Mouse (Mus musculus) lung, adult 2 months (tissue): ENCODE measurements around the gene Sash1. TPM values are rescaled to one million over a fixed set of nuclear protein-coding genes. Genes with fewer than 3 reads are reported as not detected.

Source experiments
- DNase-seq: peaks from one replicate; pipeline ENCODE4 v3.0.0; 2022
- H3K4me1 ChIP-seq: fragments of 200-500 bp; 2 replicates; pipeline ENCODE4 v1.6.1; 2011; ENCODE audit warnings: low read length; ENCODE audit not compliant: control insufficient read depth, insufficient read depth
- H3K4me3 ChIP-seq: fragments of 200-500 bp; replicated peaks from 2 replicates; pipeline ENCODE3; 2011; ENCODE audit warnings: low read depth, mild to moderate bottlenecking, control low read depth, low read length; ENCODE audit errors: extremely low read depth
- CTCF ChIP-seq: fragments of 200-500 bp; IDR thresholded peaks from 2 replicates; pipeline ENCODE4 v1.5.1; 2011; ENCODE audit warnings: mild to moderate bottlenecking, low read length, control low read depth; ENCODE audit not compliant: insufficient read depth
- POLR2A ChIP-seq: fragments of 200-500 bp; IDR thresholded peaks from 2 replicates; pipeline ENCODE4 v1.6.1; 2011; ENCODE audit warnings: low read depth, mild to moderate bottlenecking, control low read depth, low read length, borderline replicate concordance; ENCODE audit errors: extremely low read depth
- WGBS: fragments of 180-500 bp; shearing (Covaris S2); methylation state at CpG from one replicate; pipeline ENCODE4 v1.1.7; 2018; 5-methylcytosine and 5-hydroxymethylcytosine counted together
- polyA plus RNA-seq: library from polyadenylated mRNA; depleted of rRNA; stranded (reverse); fragments of >200 nt; gene quantifications from 2 replicates; pipeline ENCODE4 v1.2.3, GENCODE M21; 2012

The Sash1 gene
- polyA plus RNA-seq, 1 experiment = 34.9 TPM

- no peak for TF ChIP-seq POLR2A
- TF ChIP-seq CTCF = no peak
- no peak for DNase-seq
- Histone ChIP-seq H3K4me1 (no peaks in the 10 kb centered on the region), H3K4me3 (no peak overlapping the region)
- 57% methylated on average over 6 of the region's 6 CpGs for WGBS
Observed at GRCm38 (mm10) chr10:8682341-8682740, 203.5 kb downstream of the Sash1 start.

- 56% methylated on average over 5 of the region's 5 CpGs for WGBS
Observed at GRCm38 (mm10) chr10:8676722-8677121, 209.1 kb downstream of the Sash1 start.

More at GRCm38 (mm10) chr10:8676722-8677121, 209.1 kb downstream of the Sash1 start:
- DNase-seq = no peak
- TF ChIP-seq POLR2A (no peak), CTCF (no peak)
- H3K4me1 ChIP-seq = no peaks in the 10 kb centered on the region
- H3K4me3 ChIP-seq = no peak overlapping the region
